Mouse (Mus musculus): ENCODE data around the gene Obp2b. TPM values are rescaled to one million over a fixed set of nuclear protein-coding genes. Genes with fewer than 3 reads are reported as not detected.

Gene Obp2b
- polyA plus RNA-seq, 1 experiment: not detected

GRCm38 (mm10) chr2:25775991-25776390 lies 39.2 kb downstream of the Obp2b start:
- H3K27me3 ChIP-seq (replicated peaks; ENCODE audit: control insufficient read depth, insufficient read depth, low read length): no peaks in the 10 kb centered on the region
- H3K4me1 ChIP-seq (ENCODE audit: control insufficient read depth, insufficient read depth, low read length): no peaks in the 10 kb centered on the region
- TF ChIP-seq POLR2A (IDR thresholded peaks at IDR 0.05; ENCODE audit: low read depth, low read length) (no peak), CTCF (conservative IDR thresholded peaks at IDR 0.05; ENCODE audit: insufficient read depth, insufficient read length, low read depth, low read length) (no peak)
- H3K36me3 ChIP-seq (ENCODE audit: control insufficient read depth, insufficient read depth, low read length): no peaks in the 10 kb centered on the region
- no peak overlapping the region for H3K27ac ChIP-seq (ENCODE audit: insufficient read depth, low read depth, low read length)
- no peak overlapping the region for H3K4me3 ChIP-seq (ENCODE audit: insufficient read depth, low read depth, low read length)
- peak; percentile 51 for DNase-seq
- 46% methylated on average over 3 of the region's 3 CpGs for WGBS

- no peak for TF ChIP-seq POLR2A (IDR thresholded peaks at IDR 0.05; ENCODE audit: low read depth, low read length)
- no peak for TF ChIP-seq CTCF (conservative IDR thresholded peaks at IDR 0.05; ENCODE audit: insufficient read depth, insufficient read length, low read depth, low read length)
- DNase-seq: no peak
- Histone ChIP-seq H3K27me3 (replicated peaks; ENCODE audit: control insufficient read depth, insufficient read depth, low read length) (no peaks in the 10 kb centered on the region), H3K4me3 (ENCODE audit: insufficient read depth, low read depth, low read length) (no peak within 1 kb of the TSS), H3K36me3 (ENCODE audit: control insufficient read depth, insufficient read depth, low read length) (no peaks in the 10 kb centered on the region), H3K27ac (ENCODE audit: insufficient read depth, low read depth, low read length) (no peak within 1 kb of the TSS), H3K4me1 (ENCODE audit: control insufficient read depth, insufficient read depth, low read length) (no peaks in the 10 kb centered on the region)
- WGBS: 97% methylated on average over 1 of the region's 1 CpGs
These were observed 39.9 kb downstream of the Obp2b start, which contains the start of gene Lcn11 for GRCm38 (mm10) chr2:25776717-25777116. Gene Lcn11, plus strand, starts transcription at chr2:25777017.

GRCm38 (mm10) chr2:25779076-25779475 lies 42.3 kb downstream of the Obp2b start:
- Histone ChIP-seq H3K27me3 (replicated peaks; ENCODE audit: control insufficient read depth, insufficient read depth, low read length) (no peaks in the 10 kb centered on the region), H3K4me1 (ENCODE audit: control insufficient read depth, insufficient read depth, low read length) (no peaks in the 10 kb centered on the region), H3K36me3 (ENCODE audit: control insufficient read depth, insufficient read depth, low read length) (no peaks in the 10 kb centered on the region), H3K27ac (ENCODE audit: insufficient read depth, low read depth, low read length) (no peak overlapping the region), H3K4me3 (ENCODE audit: insufficient read depth, low read depth, low read length) (no peak overlapping the region)
- DNase-seq: no peak
- WGBS: 85% methylated on average over 9 of the region's 9 CpGs
- no peak for TF ChIP-seq CTCF (conservative IDR thresholded peaks at IDR 0.05; ENCODE audit: insufficient read depth, insufficient read length, low read depth, low read length)
- no peak for TF ChIP-seq POLR2A (IDR thresholded peaks at IDR 0.05; ENCODE audit: low read depth, low read length)

GRCm38 (mm10) chr2:25780921-25781320 lies 44.1 kb downstream of the Obp2b start:
- no peak for DNase-seq
- whole genome bisulfite sequencing: 52% methylated on average over 4 of the region's 4 CpGs
- H3K27ac ChIP-seq (ENCODE audit: insufficient read depth, low read depth, low read length): no peak overlapping the region
- no peaks in the 10 kb centered on the region for H3K27me3 ChIP-seq (replicated peaks; ENCODE audit: control insufficient read depth, insufficient read depth, low read length)
- no peak for TF ChIP-seq CTCF (conservative IDR thresholded peaks at IDR 0.05; ENCODE audit: insufficient read depth, insufficient read length, low read depth, low read length)
- TF ChIP-seq POLR2A (IDR thresholded peaks at IDR 0.05; ENCODE audit: low read depth, low read length): no peak
- H3K36me3 ChIP-seq (ENCODE audit: control insufficient read depth, insufficient read depth, low read length): no peaks in the 10 kb centered on the region
- no peaks in the 10 kb centered on the region for H3K4me1 ChIP-seq (ENCODE audit: control insufficient read depth, insufficient read depth, low read length)
- no peak overlapping the region for H3K4me3 ChIP-seq (ENCODE audit: insufficient read depth, low read depth, low read length)

GRCm38 (mm10) chr2:25781957-25782356 lies 45.1 kb downstream of the Obp2b start, which contains the start of gene Gm13539:
Gene Gm13539, plus strand, starts transcription at chr2:25782257.
- no peaks in the 10 kb centered on the region for H3K36me3 ChIP-seq (ENCODE audit: control insufficient read depth, insufficient read depth, low read length)

GRCm38 (mm10) chr2:25785573-25786322 lies 48.9 kb downstream of the Obp2b start:
- Histone ChIP-seq H3K4me1 (ENCODE audit: control insufficient read depth, insufficient read depth, low read length) (no peaks in the 10 kb centered on the region), H3K4me3 (ENCODE audit: insufficient read depth, low read depth, low read length) (no peak overlapping the region), H3K36me3 (ENCODE audit: control insufficient read depth, insufficient read depth, low read length) (no peaks in the 10 kb centered on the region), H3K27me3 (replicated peaks; ENCODE audit: control insufficient read depth, insufficient read depth, low read length) (no peaks in the 10 kb centered on the region), H3K27ac (ENCODE audit: insufficient read depth, low read depth, low read length) (no peak overlapping the region)
- DNase-seq: no peak
- TF ChIP-seq POLR2A (IDR thresholded peaks at IDR 0.05; ENCODE audit: low read depth, low read length) (no peak), CTCF (conservative IDR thresholded peaks at IDR 0.05; ENCODE audit: insufficient read depth, insufficient read length, low read depth, low read length) (no peak)
- 76% methylated on average over 5 of the region's 5 CpGs for WGBS

More at GRCm38 (mm10) chr2:25781957-25782356, 45.1 kb downstream of the Obp2b start, which contains the start of gene Gm13539:
- DNase-seq: no peak
- H3K27me3 ChIP-seq (replicated peaks; ENCODE audit: control insufficient read depth, insufficient read depth, low read length): no peaks in the 10 kb centered on the region
- H3K4me1 ChIP-seq (ENCODE audit: control insufficient read depth, insufficient read depth, low read length): no peaks in the 10 kb centered on the region
- no peak within 1 kb of the TSS for H3K27ac ChIP-seq (ENCODE audit: insufficient read depth, low read depth, low read length)
- 82% methylated on average over 3 of the region's 3 CpGs for WGBS
- no peak within 1 kb of the TSS for H3K4me3 ChIP-seq (ENCODE audit: insufficient read depth, low read depth, low read length)
- TF ChIP-seq POLR2A (IDR thresholded peaks at IDR 0.05; ENCODE audit: low read depth, low read length): no peak
- TF ChIP-seq CTCF (conservative IDR thresholded peaks at IDR 0.05; ENCODE audit: insufficient read depth, insufficient read length, low read depth, low read length): no peak

GRCm38 (mm10) chr2:25789092-25789491 lies 52.3 kb downstream of the Obp2b start:
- no peaks in the 10 kb centered on the region for H3K36me3 ChIP-seq (ENCODE audit: control insufficient read depth, insufficient read depth, low read length)
- no peak for DNase-seq
- 83% methylated on average over 3 of the region's 3 CpGs for WGBS
- no peak overlapping the region for H3K4me3 ChIP-seq (ENCODE audit: insufficient read depth, low read depth, low read length)
- H3K27me3 ChIP-seq (replicated peaks; ENCODE audit: control insufficient read depth, insufficient read depth, low read length): no peaks in the 10 kb centered on the region
- no peak overlapping the region for H3K27ac ChIP-seq (ENCODE audit: insufficient read depth, low read depth, low read length)
- H3K4me1 ChIP-seq (ENCODE audit: control insufficient read depth, insufficient read depth, low read length): no peaks in the 10 kb centered on the region
- TF ChIP-seq POLR2A (IDR thresholded peaks at IDR 0.05; ENCODE audit: low read depth, low read length): no peak
- TF ChIP-seq CTCF (conservative IDR thresholded peaks at IDR 0.05; ENCODE audit: insufficient read depth, insufficient read length, low read depth, low read length): no peak

Other genes with a start within 250 kb of the Obp2b start
- 0.18 TPM in 1 of 2 replicates, not detected in the other for gene Lcn12, start 243.1 kb upstream of the Obp2b start, polyA plus RNA-seq (2012; rRNA removed)
- 39.6 and 48.4 TPM in 2 replicates for gene Fbxw5, start 236.3 kb upstream of the Obp2b start, polyA plus RNA-seq (2012; rRNA removed)
- gene C8g, start 235.3 kb upstream of the Obp2b start, polyA plus RNA-seq (2012; rRNA removed): 20.6 and 22.0 TPM in 2 replicates
- 14.8 and 15.3 TPM in 2 replicates for gene Traf2, start 190.1 kb upstream of the Obp2b start, polyA plus RNA-seq (2012; rRNA removed)
- gene Edf1, start 179.2 kb upstream of the Obp2b start, polyA plus RNA-seq (2012; rRNA removed): 195 and 198 TPM in 2 replicates
- 1.3 and 2.3 TPM in 2 replicates for gene Mamdc4, start 162.2 kb upstream of the Obp2b start, polyA plus RNA-seq (2012; rRNA removed)
- 74.9 and 92.3 TPM in 2 replicates for gene Phpt1, start 161.8 kb upstream of the Obp2b start, polyA plus RNA-seq (2012; rRNA removed)
- 0.36 and 0.62 TPM in 2 replicates for gene Ajm1, start 155.3 kb upstream of the Obp2b start, polyA plus RNA-seq (2012; rRNA removed)
- gene Rabl6, start 128.5 kb upstream of the Obp2b start, polyA plus RNA-seq (2012; rRNA removed): 53.8 and 58.9 TPM in 2 replicates
- 0.03 TPM in 1 of 2 replicates, not detected in the other for gene Ccdc183, start 119.3 kb upstream of the Obp2b start, polyA plus RNA-seq (2012; rRNA removed)
- gene Tmem141, start 115.0 kb upstream of the Obp2b start, polyA plus RNA-seq (2012; rRNA removed): 37.7 and 43.2 TPM in 2 replicates
- gene Fcna, start 109.0 kb upstream of the Obp2b start, polyA plus RNA-seq (2012; rRNA removed): 1.7 and 3.4 TPM in 2 replicates
- gene Lcn8, start 83.9 kb upstream of the Obp2b start, polyA plus RNA-seq (2012; rRNA removed): not detected in 2 replicates
- not detected in 2 replicates for gene Lcn5, start 79.1 kb upstream of the Obp2b start, polyA plus RNA-seq (2012; rRNA removed)
- gene Lcn6, start 60.2 kb upstream of the Obp2b start, polyA plus RNA-seq (2012; rRNA removed): not detected in 2 replicates
- not detected in 2 replicates for gene Lcn10, start 54.3 kb upstream of the Obp2b start, polyA plus RNA-seq (2012; rRNA removed)
- gene Obp2a, start 37.0 kb upstream of the Obp2b start, polyA plus RNA-seq (2012; rRNA removed): not detected in 2 replicates
- 14.0 and 14.2 TPM in 2 replicates for gene Bmyc, start 30.3 kb upstream of the Obp2b start, polyA plus RNA-seq (2012; rRNA removed)
- gene Lcn3, start 28.6 kb downstream of the Obp2b start, polyA plus RNA-seq (2012; rRNA removed): not detected in 2 replicates
- gene Lcn11, start 40.0 kb downstream of the Obp2b start, polyA plus RNA-seq (2012; rRNA removed): not detected in 2 replicates
- not detected in 2 replicates for gene Gm13539, start 45.2 kb downstream of the Obp2b start, polyA plus RNA-seq (2012; rRNA removed)
- gene Glt6d1, start 78.8 kb downstream of the Obp2b start, polyA plus RNA-seq (2012; rRNA removed): not detected in 2 replicates
- gene Lcn9, start 86.1 kb downstream of the Obp2b start, polyA plus RNA-seq (2012; rRNA removed): not detected in 2 replicates
- gene Sohlh1, start 110.2 kb downstream of the Obp2b start, polyA plus RNA-seq (2012; rRNA removed): 0.06 TPM in 1 of 2 replicates, not detected in the other
- gene Kcnt1, start 126.7 kb downstream of the Obp2b start, polyA plus RNA-seq (2012; rRNA removed): 36.1 and 47.1 TPM in 2 replicates
- gene Camsap1, start 246.3 kb downstream of the Obp2b start, polyA plus RNA-seq (2012; rRNA removed): 6.3 and 7.1 TPM in 2 replicates

Measured in kidney, adult 2 months (tissue).